Mouse (Mus musculus) kidney, adult 2 months (tissue): Measurements from ENCODE around the gene Gm4981.

Experiments used
- CTCF ChIP-seq: fragments of 200-500 bp; conservative IDR thresholded peaks from 2 replicates; pipeline ENCODE4 v1.5.1; 2011; ENCODE audit warnings: low read depth, mild to moderate bottlenecking, control low read depth, low read length, moderate library complexity, mixed read lengths; ENCODE audit not compliant: insufficient read depth, insufficient read length
- POLR2A ChIP-seq: fragments of 200-500 bp; IDR thresholded peaks from one replicate; pipeline ENCODE4 v1.6.1; 2011; ENCODE audit warnings: low read depth, low read length, control low read depth

DNA sequence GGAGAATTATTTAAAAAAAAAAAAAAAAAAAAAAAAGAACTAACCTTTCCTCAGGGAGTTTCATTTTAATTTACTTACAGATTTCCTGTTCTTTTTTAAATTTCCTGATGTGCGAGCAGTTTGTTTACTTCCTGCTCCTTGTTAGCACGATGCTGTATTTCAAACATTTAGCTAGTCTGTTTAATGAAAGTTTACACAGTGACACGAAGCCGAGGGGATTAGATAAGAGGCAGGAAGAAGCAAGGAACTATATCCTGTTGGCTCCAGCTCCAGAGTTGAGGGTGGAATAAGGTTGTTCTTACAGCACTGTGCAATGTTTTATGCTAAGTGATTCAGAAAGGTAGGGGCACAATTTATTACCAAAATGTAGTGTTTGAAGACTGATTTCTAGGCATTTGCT lies 19.5 kb upstream of the Gm4981 start:
- TF ChIP-seq POLR2A: no peak
- TF ChIP-seq CTCF: no peak
